Mouse (Mus musculus) gastrocnemius, adult 8-10 months (tissue): ENCODE data around the gene Ehbp1l1. TPM values are rescaled to one million over a fixed set of nuclear protein-coding genes. Genes with fewer than 3 reads are reported as not detected.
"Not testable (repeated sequence)": the region's sequence is repeated elsewhere in the genome, so short reads cannot be mapped to it uniquely, and the experiment has no call there.

Experiments
- DNase-seq, 2 experiments: peaks; one replicate each; pipeline ENCODE4 v3.0.0; 2022; ENCODE audit warnings: low spot score in 2 of 2
- total RNA-seq, 4 experiments: library from RNA; stranded (reverse); gene quantifications; 2 replicates each; pipeline ENCODE4 v1.2.4; 2022

Gene Ehbp1l1
- total RNA-seq, 4 experiments from 2014 or later: 195 to 259 (median 242) TPM

GRCm38 (mm10) chr19:5710581-5710980 is 15.5 kb downstream of the Ehbp1l1 start:
- no peak for DNase-seq

GRCm38 (mm10) chr19:5710068-5710467 is 16.0 kb downstream of the Ehbp1l1 start:
- DNase-seq: peak in 1 of 2 experiments; percentile 42

- DNase-seq: no peak
Observed at GRCm38 (mm10) chr19:5704801-5705571, 21.1 kb downstream of the Ehbp1l1 start.

- no peak for DNase-seq
Observed at GRCm38 (mm10) chr19:5704163-5704800, 21.8 kb downstream of the Ehbp1l1 start, which contains the start of gene Kcnk7. Kcnk7 (plus strand) TSS chr19:5704367.

GRCm38 (mm10) chr19:5695849-5696462 is 30.2 kb downstream of the Ehbp1l1 start:
- no peak for DNase-seq

- no peak for DNase-seq
Observed at GRCm38 (mm10) chr19:5693801-5694200, 32.3 kb downstream of the Ehbp1l1 start.

GRCm38 (mm10) chr19:5692913-5693396 is 33.2 kb downstream of the Ehbp1l1 start:
- no peak for DNase-seq

- DNase-seq: no peak
Observed at GRCm38 (mm10) chr19:5692086-5692912, 33.8 kb downstream of the Ehbp1l1 start.

GRCm38 (mm10) chr19:5691601-5692000 is 34.5 kb downstream of the Ehbp1l1 start:
- no peak for DNase-seq

- DNase-seq: no peak
Observed at GRCm38 (mm10) chr19:5690343-5690735, 35.8 kb downstream of the Ehbp1l1 start.

- DNase-seq: peak; percentile 77 to 81
Observed at GRCm38 (mm10) chr19:5689565-5690342, 36.4 kb downstream of the Ehbp1l1 start.

- DNase-seq: no peak
Observed at GRCm38 (mm10) chr19:5689088-5689428, 37.1 kb downstream of the Ehbp1l1 start.

GRCm38 (mm10) chr19:5688200-5689087 is 37.7 kb downstream of the Ehbp1l1 start, which contains the start of the genes Map3k11 and Pcnx3:
Map3k11 (plus strand) TSS chr19:5688742.
Pcnx3 (minus strand) TSS chr19:5688908.
- DNase-seq: peak; percentile 92 to 97

- DNase-seq: no peak
Observed at GRCm38 (mm10) chr19:5687738-5688137, 38.4 kb downstream of the Ehbp1l1 start.

- not testable (repeated sequence) for DNase-seq
Observed at GRCm38 (mm10) chr19:5686954-5687353, 39.2 kb downstream of the Ehbp1l1 start.

GRCm38 (mm10) chr19:5686437-5686836 is 39.7 kb downstream of the Ehbp1l1 start:
- DNase-seq: no peak

- DNase-seq: no peak
Observed at GRCm38 (mm10) chr19:5685861-5686260, 40.3 kb downstream of the Ehbp1l1 start.

- DNase-seq: no peak
Observed at GRCm38 (mm10) chr19:5685431-5685830, 40.7 kb downstream of the Ehbp1l1 start.

GRCm38 (mm10) chr19:5684985-5685384 is 41.1 kb downstream of the Ehbp1l1 start:
- no peak for DNase-seq
